Mouse (Mus musculus): ENCODE measurements around the gene Tmem59. TPM values are rescaled to one million over a fixed set of nuclear protein-coding genes. Genes with fewer than 3 reads are reported as not detected.

The Tmem59 gene
- total RNA-seq (2014; fragmentation: Nextera tagmentation) (191 and 209 TPM in 2 replicates), total RNA-seq (2017) (89.2 and 113 TPM in 2 replicates), polyA plus RNA-seq (2012) (74.2 and 102 TPM in 2 replicates)

DNA sequence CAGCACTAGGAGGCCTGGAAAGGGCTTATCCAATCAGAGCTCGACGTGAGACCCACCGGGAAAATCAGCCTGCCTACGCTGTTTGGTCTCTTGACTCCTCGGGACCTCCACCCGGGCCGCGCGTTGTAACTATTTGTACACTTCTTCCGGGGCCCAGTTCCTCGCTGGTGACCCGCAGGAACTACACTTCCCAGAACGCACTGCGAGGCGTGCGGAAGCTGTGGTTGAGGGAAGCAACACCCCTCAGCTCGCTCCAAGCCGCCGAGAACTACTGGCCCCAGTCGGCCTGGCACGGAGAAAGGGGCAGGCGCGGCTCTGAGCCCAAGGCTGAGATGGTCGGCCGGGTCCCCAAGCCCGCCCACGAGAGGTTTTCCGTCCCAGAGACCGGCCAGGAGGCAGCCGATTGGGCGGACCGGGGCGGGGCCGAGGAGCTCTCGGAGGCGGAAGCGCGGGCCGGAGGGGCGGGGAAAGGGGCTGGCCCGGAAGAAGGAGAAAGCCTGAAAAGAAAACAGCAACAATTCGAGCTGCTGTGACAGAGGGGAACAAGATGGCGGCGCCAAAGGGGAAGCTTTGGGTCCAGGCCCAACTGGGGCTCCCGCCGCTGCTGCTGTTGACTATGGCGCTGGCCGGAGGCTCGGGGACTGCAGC is at the start of gene Tmem59:
Tmem59 (plus strand) TSS at position 218 of the 648 bp plus-strand sequence.
- DNase-seq (ENCODE audit: low spot score) (peak; percentile 89), ATAC-seq (ENCODE audit: extremely low read depth, insufficient number of reproducible peaks, low FRiP score, poor library complexity, severe bottlenecking) (peak; percentile 85)
- Histone ChIP-seq H3K4me1 (ENCODE audit: insufficient read depth, low read depth, low read length) (peaks cover 64% of the 10 kb centered on the region), H3K36me3 (replicated peaks) (peaks cover 37% of the 10 kb centered on the region), H3K27me3 (ENCODE audit: insufficient read depth, low read length) (no peaks in the 10 kb centered on the region), H3K9me3 (replicated peaks) (no peaks in the 10 kb centered on the region), H3K4me3 (ENCODE audit: low read depth, low read length) (peak within 1 kb of the TSS; percentile 97)
- no peak for TF ChIP-seq CTCF (IDR thresholded peaks at IDR 0.05; ENCODE audit: low read depth, low read length)
- no peak for TF ChIP-seq GATA2 (IDR thresholded peaks at IDR 0.05; ENCODE audit: borderline replicate concordance, low read depth, low read length)
- TF ChIP-seq GATA1 (IDR thresholded peaks at IDR 0.05; ENCODE audit: borderline replicate concordance, low read length), result no peak
- TF ChIP-seq POLR2AphosphoS5 (IDR thresholded peaks at IDR 0.05; ENCODE audit: insufficient replicate concordance, low read depth, low read length), result no peak
- no peak for TF ChIP-seq TAL1 (conservative IDR thresholded peaks at IDR 0.05; ENCODE audit: low read depth, low read length)

DNA sequence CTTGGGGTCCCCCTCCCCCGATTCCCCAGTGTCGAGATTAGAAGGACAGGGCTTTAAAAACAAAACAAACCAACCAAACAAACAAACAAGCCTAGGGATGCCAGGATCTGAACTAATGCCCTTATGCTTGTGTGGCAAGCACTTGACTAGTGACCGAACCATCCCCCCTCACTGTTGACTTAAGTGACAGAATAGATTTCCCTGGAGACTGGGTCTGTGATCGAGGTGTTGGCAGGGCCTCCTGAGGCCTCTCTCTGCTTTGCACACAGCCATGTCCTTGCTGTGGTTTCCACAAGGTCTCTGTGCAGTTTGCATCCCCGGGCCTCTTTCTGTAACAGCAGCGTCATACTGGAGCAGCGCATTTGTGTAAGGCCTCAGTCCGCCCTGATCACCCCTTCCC is 48.8 kb upstream of the Tmem59 start:
- ATAC-seq (ENCODE audit: extremely low read depth, insufficient number of reproducible peaks, low FRiP score, poor library complexity, severe bottlenecking), result no peak
- TF ChIP-seq POLR2AphosphoS5 (IDR thresholded peaks at IDR 0.05; ENCODE audit: insufficient replicate concordance, low read depth, low read length) (no peak), GATA2 (IDR thresholded peaks at IDR 0.05; ENCODE audit: borderline replicate concordance, low read depth, low read length) (no peak), TAL1 (conservative IDR thresholded peaks at IDR 0.05; ENCODE audit: low read depth, low read length) (no peak), CTCF (IDR thresholded peaks at IDR 0.05; ENCODE audit: low read depth, low read length) (no peak), GATA1 (IDR thresholded peaks at IDR 0.05; ENCODE audit: borderline replicate concordance, low read length) (no peak)
- Histone ChIP-seq H3K4me1 (ENCODE audit: insufficient read depth, low read depth, low read length) (no peaks in the 10 kb centered on the region), H3K36me3 (replicated peaks) (no peaks in the 10 kb centered on the region), H3K27me3 (ENCODE audit: insufficient read depth, low read length) (peaks cover 63% of the 10 kb centered on the region), H3K9me3 (replicated peaks) (no peaks in the 10 kb centered on the region), H3K4me3 (ENCODE audit: low read depth, low read length) (no peak overlapping the region)
- DNase-seq (ENCODE audit: low spot score), result no peak

DNA sequence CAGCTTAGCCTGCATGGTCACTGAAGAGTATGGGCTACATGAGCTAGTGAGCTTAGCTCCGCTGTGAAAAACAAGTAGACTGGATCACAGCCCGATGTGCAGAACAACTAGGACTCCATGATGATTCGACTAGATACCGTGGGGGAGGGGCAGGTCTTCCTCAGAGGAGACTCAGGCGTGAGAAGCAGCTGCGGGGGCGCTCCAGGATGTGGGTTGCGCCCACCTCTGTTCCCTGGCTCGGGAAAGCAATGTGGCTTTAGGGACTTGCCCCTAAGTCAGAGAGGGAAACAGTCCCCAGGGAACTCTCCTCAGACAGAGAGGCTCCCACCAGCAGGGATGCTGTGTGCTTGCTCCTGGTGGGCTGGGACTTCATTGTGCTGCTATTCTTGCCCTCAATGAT is 47.7 kb upstream of the Tmem59 start:
- TF ChIP-seq GATA1 (IDR thresholded peaks at IDR 0.05; ENCODE audit: borderline replicate concordance, low read length) (no peak), TAL1 (conservative IDR thresholded peaks at IDR 0.05; ENCODE audit: low read depth, low read length) (no peak), POLR2AphosphoS5 (IDR thresholded peaks at IDR 0.05; ENCODE audit: insufficient replicate concordance, low read depth, low read length) (no peak), CTCF (IDR thresholded peaks at IDR 0.05; ENCODE audit: low read depth, low read length) (no peak), GATA2 (IDR thresholded peaks at IDR 0.05; ENCODE audit: borderline replicate concordance, low read depth, low read length) (no peak)
- Histone ChIP-seq H3K9me3 (replicated peaks) (no peaks in the 10 kb centered on the region), H3K4me1 (ENCODE audit: insufficient read depth, low read depth, low read length) (no peaks in the 10 kb centered on the region), H3K4me3 (ENCODE audit: low read depth, low read length) (no peak overlapping the region), H3K36me3 (replicated peaks) (no peaks in the 10 kb centered on the region), H3K27me3 (ENCODE audit: insufficient read depth, low read length) (peaks cover 54% of the 10 kb centered on the region)
- ATAC-seq (ENCODE audit: extremely low read depth, insufficient number of reproducible peaks, low FRiP score, poor library complexity, severe bottlenecking), result no peak
- no peak for DNase-seq (ENCODE audit: low spot score)

DNA sequence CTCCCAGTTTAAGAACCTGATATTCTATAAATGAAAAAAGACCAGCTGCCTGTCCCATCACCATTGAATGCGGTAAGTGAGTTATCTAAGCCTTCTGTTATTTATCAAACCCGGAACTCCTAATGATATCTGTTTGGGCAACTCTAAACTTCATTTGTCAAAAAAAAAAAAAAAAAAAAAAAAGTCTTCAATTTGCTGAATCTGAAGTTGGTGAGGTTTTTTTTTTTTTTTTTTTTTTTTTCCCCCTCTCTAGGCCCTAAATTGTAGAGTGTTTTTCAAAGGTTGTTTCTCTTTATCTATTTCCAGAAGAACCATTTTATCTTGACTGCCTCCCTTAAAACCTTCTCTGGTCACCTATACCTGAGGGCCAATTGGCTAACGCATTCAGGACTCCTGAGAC is 43.3 kb upstream of the Tmem59 start:
- Histone ChIP-seq H3K4me1 (ENCODE audit: insufficient read depth, low read depth, low read length) (no peaks in the 10 kb centered on the region), H3K36me3 (replicated peaks) (peaks cover 19% of the 10 kb centered on the region), H3K27me3 (ENCODE audit: insufficient read depth, low read length) (peaks cover 20% of the 10 kb centered on the region), H3K9me3 (replicated peaks) (no peaks in the 10 kb centered on the region), H3K4me3 (ENCODE audit: low read depth, low read length) (no peak overlapping the region)
- DNase-seq (ENCODE audit: low spot score) (no peak), ATAC-seq (ENCODE audit: extremely low read depth, insufficient number of reproducible peaks, low FRiP score, poor library complexity, severe bottlenecking) (no peak)
- TF ChIP-seq CTCF (IDR thresholded peaks at IDR 0.05; ENCODE audit: low read depth, low read length), result no peak
- no peak for TF ChIP-seq GATA2 (IDR thresholded peaks at IDR 0.05; ENCODE audit: borderline replicate concordance, low read depth, low read length)
- TF ChIP-seq TAL1 (conservative IDR thresholded peaks at IDR 0.05; ENCODE audit: low read depth, low read length), result no peak
- TF ChIP-seq POLR2AphosphoS5 (IDR thresholded peaks at IDR 0.05; ENCODE audit: insufficient replicate concordance, low read depth, low read length), result no peak
- TF ChIP-seq GATA1 (IDR thresholded peaks at IDR 0.05; ENCODE audit: borderline replicate concordance, low read length), result no peak

DNA sequence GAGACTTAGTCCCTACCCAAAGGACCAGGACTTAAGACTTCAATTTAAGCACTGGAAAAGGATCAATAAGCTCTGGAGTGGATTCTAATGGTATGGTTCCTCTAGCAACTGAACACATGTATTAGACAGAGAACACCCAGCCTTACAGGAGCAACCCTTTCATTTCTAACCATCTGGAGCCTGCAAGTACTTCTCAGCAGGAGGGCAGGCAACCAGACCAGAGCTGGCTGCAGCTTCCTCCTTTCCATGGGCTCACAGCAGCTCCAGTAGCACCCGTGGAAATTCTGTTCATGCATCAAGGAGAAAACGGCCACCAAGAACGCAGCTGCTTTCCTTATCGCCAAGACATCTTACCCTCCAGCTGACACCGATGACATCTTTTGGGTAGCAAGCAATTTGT is 42.5 kb upstream of the Tmem59 start:
- TF ChIP-seq GATA1 (IDR thresholded peaks at IDR 0.05; ENCODE audit: borderline replicate concordance, low read length), result no peak
- TF ChIP-seq TAL1 (conservative IDR thresholded peaks at IDR 0.05; ENCODE audit: low read depth, low read length), result no peak
- no peak for TF ChIP-seq CTCF (IDR thresholded peaks at IDR 0.05; ENCODE audit: low read depth, low read length)
- TF ChIP-seq POLR2AphosphoS5 (IDR thresholded peaks at IDR 0.05; ENCODE audit: insufficient replicate concordance, low read depth, low read length), result no peak
- no peak for TF ChIP-seq GATA2 (IDR thresholded peaks at IDR 0.05; ENCODE audit: borderline replicate concordance, low read depth, low read length)
- H3K36me3 ChIP-seq (replicated peaks), result peaks cover 26% of the 10 kb centered on the region
- H3K27me3 ChIP-seq (ENCODE audit: insufficient read depth, low read length), result peaks cover 18% of the 10 kb centered on the region
- no peaks in the 10 kb centered on the region for H3K9me3 ChIP-seq (replicated peaks)
- no peak overlapping the region for H3K4me3 ChIP-seq (ENCODE audit: low read depth, low read length)
- H3K4me1 ChIP-seq (ENCODE audit: insufficient read depth, low read depth, low read length), result peaks cover 3% of the 10 kb centered on the region; the same call in 1 of the 2 replicates
- DNase-seq (ENCODE audit: low spot score) (no peak), ATAC-seq (ENCODE audit: extremely low read depth, insufficient number of reproducible peaks, low FRiP score, poor library complexity, severe bottlenecking) (no peak)

DNA sequence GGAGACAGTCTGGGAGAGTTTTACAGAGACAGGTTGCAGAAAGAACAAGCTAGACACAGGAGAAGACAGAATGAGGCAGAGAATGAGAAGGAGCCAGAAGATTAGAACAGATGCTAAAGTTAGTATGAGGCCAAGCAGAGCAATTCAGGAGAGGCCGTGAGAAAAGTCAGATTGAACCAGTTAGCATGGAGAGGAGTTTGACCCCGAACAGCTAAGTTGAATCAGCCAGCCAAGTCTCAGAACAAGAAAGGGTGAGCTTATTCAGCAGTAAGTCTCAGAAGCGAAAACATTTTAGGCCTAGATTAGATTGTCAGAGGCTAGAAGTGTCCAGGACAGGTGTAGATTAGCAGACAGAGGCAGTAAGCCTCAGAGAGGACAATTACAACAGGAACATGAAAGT is 41.7 kb upstream of the Tmem59 start:
- peaks cover 34% of the 10 kb centered on the region for H3K36me3 ChIP-seq (replicated peaks)
- H3K27me3 ChIP-seq (ENCODE audit: insufficient read depth, low read length), result peaks cover 14% of the 10 kb centered on the region
- H3K9me3 ChIP-seq (replicated peaks), result no peaks in the 10 kb centered on the region
- ATAC-seq (ENCODE audit: extremely low read depth, insufficient number of reproducible peaks, low FRiP score, poor library complexity, severe bottlenecking), result no peak
- no peak for TF ChIP-seq CTCF (IDR thresholded peaks at IDR 0.05; ENCODE audit: low read depth, low read length)
- H3K4me1 ChIP-seq (ENCODE audit: insufficient read depth, low read depth, low read length), result peaks cover 3% of the 10 kb centered on the region; the same call in 1 of the 2 replicates
- H3K4me3 ChIP-seq (ENCODE audit: low read depth, low read length), result no peak overlapping the region
- DNase-seq (ENCODE audit: low spot score), result no peak
